In the genomic region with DNA sequence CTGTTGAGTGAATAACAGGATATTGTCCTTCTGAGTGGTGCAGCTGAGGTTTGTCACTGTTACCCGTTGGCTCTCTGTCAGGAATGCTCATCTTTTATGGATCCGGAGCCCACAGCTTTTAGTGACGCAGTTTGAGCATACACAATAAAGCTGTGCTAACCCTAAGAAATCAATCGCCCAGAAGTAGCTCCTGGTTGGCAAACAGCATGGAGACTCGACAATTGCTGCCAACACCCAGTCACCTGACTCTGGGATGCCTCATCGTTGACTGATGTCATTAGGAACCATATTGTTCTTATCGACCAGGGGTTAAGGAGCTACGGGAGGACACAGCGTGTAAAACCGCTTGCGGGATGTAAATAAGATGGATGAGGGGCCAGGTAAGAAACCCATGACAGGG, we compare ENCODE assay signal across 10 mouse cellular contexts.
DNase-seq lines count a peak whose midpoint lies in the region; ATAC-seq and TF ChIP-seq lines count a peak whose summit lies in the region.
"Had no signal": no experiment of that assay in that cellular context is flagged by ENCODE, and none has a peak within 500 bp of the region (broad histone marks: within the 10 kb centered on the region; RNA-seq: fewer than 3 reads in every experiment).

No protein-coding gene starts in this region.

- H3K36me3 ChIP-seq in forebrain, embryonic 15.5 days = no peaks in the 10 kb centered on the region
- H3K36me3 ChIP-seq in thymus, adult 2 months (ENCODE audit: control insufficient read depth, insufficient read depth, low read length) = no peaks in the 10 kb centered on the region

- no peak overlapping the region for H3K9ac ChIP-seq in forebrain, embryonic 15.5 days (replicated peaks)

- no peak for TF ChIP-seq CTCF in thymus, adult 2 months (IDR thresholded peaks at IDR 0.05; ENCODE audit: borderline replicate concordance, control insufficient read depth, extremely low read depth, insufficient read depth, low read length, poor library complexity)

- ATAC-seq in forebrain, embryonic 15.5 days (replicated peaks) = 0 out of 2 replicates have a peak, but pooled peaks have one; percentile 7

- H3K4me2 ChIP-seq in forebrain, embryonic 15.5 days (replicated peaks) = peak overlapping the region; percentile 15

- H3K9me3 ChIP-seq in forebrain, embryonic 15.5 days = no peaks in the 10 kb centered on the region

- peak; percentile 9 for DNase-seq in urinary bladder, postnatal 14 days (ENCODE audit: low spot score)
- DNase-seq in urinary bladder, adult 18-20 months (ENCODE audit: low spot score in 2 of 2) = no peak
- DNase-seq in kidney, postnatal 36 days = peak; percentile 35 to 38
- no peak for DNase-seq in adrenal gland, adult 8-10 months
- no peak for DNase-seq in layer of hippocampus, postnatal 25 days (ENCODE audit: extremely low spot score in 1 of 2, low spot score in 1 of 2)
- DNase-seq in adrenal gland, adult 2 months = no peak
- DNase-seq in thymus, adult 2 months = no peak
- DNase-seq: adrenal gland, postnatal 14 days; thymus, postnatal 14 days had no signal

- H3K4me3 ChIP-seq in forebrain, embryonic 15.5 days = no peak overlapping the region
- no peak overlapping the region for H3K4me3 ChIP-seq in thymus, adult 2 months (ENCODE audit: control insufficient read depth, insufficient read depth, low read length)

- H3K27me3 ChIP-seq in forebrain, embryonic 15.5 days = no peaks in the 10 kb centered on the region
- no peaks in the 10 kb centered on the region for H3K27me3 ChIP-seq in thymus, adult 2 months (ENCODE audit: control insufficient read depth, insufficient read depth, low read length)

- H3K27ac ChIP-seq in forebrain, embryonic 15.5 days (replicated peaks) = no peak overlapping the region
- no peak overlapping the region for H3K27ac ChIP-seq in thymus, adult 2 months (ENCODE audit: control insufficient read depth, insufficient read depth, low read length)

- peaks cover 16% of the 10 kb centered on the region for H3K4me1 ChIP-seq in forebrain, embryonic 15.5 days
- no peaks in the 10 kb centered on the region for H3K4me1 ChIP-seq in thymus, adult 2 months (replicated peaks; ENCODE audit: control insufficient read depth, insufficient read depth, low read length)

- no peak for TF ChIP-seq POLR2A in thymus, adult 2 months (IDR thresholded peaks at IDR 0.05; ENCODE audit: control insufficient read depth, extremely low read depth, insufficient read depth, low read length, poor library complexity)

- WGBS in forebrain, embryonic 15.5 days = 24% methylated on average over 11 of the region's 11 CpGs
- WGBS in thymus, adult 2 months = 92% methylated on average over 11 of the region's 11 CpGs

Comparison
In these comparisons a context has a peak if more than half of its experiments do, and no peak if none do; other contexts are left out.
1. DNase-seq: peak in urinary bladder, postnatal 14 days (single experiment) and kidney, postnatal 36 days (2 of 2); none in urinary bladder, adult 18-20 months (0 of 2), adrenal gland, adult 8-10 months (single experiment), layer of hippocampus, postnatal 25 days (0 of 2), adrenal gland, adult 2 months (single experiment) and thymus, adult 2 months (single experiment).